Mouse (Mus musculus) testis, adult 2 months (tissue): ENCODE data around the gene Sh3pxd2a.

Experiments used
- CTCF ChIP-seq: fragments of 200-500 bp; IDR thresholded peaks from 2 replicates; pipeline ENCODE4 v1.5.1; 2012; ENCODE audit warnings: low read depth, mild to moderate bottlenecking, inconsistent platforms, low read length, moderate library complexity; ENCODE audit not compliant: control insufficient read depth, insufficient read depth, insufficient replicate concordance
- POLR2A ChIP-seq: fragments of 200-500 bp; IDR thresholded peaks from 2 replicates; pipeline ENCODE4 v1.6.1; 2012; ENCODE audit warnings: low read depth, mild to moderate bottlenecking, inconsistent platforms, low read length, moderate library complexity; ENCODE audit not compliant: control insufficient read depth

DNA sequence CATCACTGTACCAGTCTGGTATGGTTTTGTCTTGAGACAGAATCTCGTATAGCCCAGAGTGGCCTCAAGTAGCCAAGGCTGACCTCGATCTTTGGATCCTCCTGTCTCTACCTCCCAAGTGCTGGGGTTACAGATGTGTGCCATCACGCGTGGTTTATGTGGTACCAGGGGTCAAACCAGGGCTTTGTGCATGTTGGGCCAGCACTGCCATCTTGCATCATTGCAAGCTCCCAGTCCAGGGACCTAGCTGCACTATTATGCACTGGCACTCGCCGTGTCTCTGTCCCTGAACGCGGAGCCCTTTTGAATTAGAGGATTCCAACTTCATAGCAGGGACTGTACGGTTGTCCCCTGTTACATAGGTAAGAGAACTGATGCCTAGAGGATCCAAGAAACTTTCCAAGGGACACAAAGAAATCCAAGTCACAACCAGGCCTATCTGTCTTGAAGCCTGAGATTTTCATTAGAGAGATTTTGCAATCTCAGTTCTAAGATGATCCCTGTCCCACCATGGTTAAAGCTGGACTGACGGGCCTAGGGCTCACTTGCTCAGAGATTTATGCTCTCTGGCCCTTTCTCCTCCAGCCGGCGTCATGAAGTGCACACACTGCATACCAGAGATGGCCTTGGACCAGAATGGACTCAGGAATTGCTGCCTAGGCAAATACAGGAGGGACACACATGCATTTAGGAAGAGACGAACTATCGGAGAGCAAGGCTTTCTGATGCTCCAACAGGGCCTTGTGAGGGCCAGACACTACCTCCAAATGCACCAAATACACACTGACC lies 157.9 kb downstream of the Sh3pxd2a start:
- no peak for TF ChIP-seq POLR2A
- no peak for TF ChIP-seq CTCF
